Mouse (Mus musculus) ovary, postnatal 14 days (tissue): Measurements from ENCODE around the gene Tpi1.
"Not testable (repeated sequence)": the region's sequence is repeated elsewhere in the genome, so short reads cannot be mapped to it uniquely, and the experiment has no call there.

ENCODE experiments used
- DNase-seq: peaks from one replicate; pipeline ENCODE4 v3.0.0; 2022; ENCODE audit warnings: low spot score

Gene Tpi1

GRCm38 (mm10) chr6:124809052-124809774 lies 4.9 kb downstream of the Tpi1 start:
- DNase-seq, result peak; percentile 78

GRCm38 (mm10) chr6:124808358-124809012 lies 5.6 kb downstream of the Tpi1 start, which contains the start of gene Spsb2:
TSS of gene Spsb2 (plus strand) at chr6:124808661.
- peak; percentile 70 for DNase-seq

GRCm38 (mm10) chr6:124807986-124808357 lies 6.1 kb downstream of the Tpi1 start:
- no peak for DNase-seq

- DNase-seq, result no peak
Observed at GRCm38 (mm10) chr6:124807366-124807765, 6.7 kb downstream of the Tpi1 start.

- DNase-seq, result no peak
Observed at GRCm38 (mm10) chr6:124806446-124807140, 7.5 kb downstream of the Tpi1 start.

- peak; percentile 92 for DNase-seq
Observed at GRCm38 (mm10) chr6:124805341-124806321, 8.5 kb downstream of the Tpi1 start.

GRCm38 (mm10) chr6:124804341-124804740 lies 9.8 kb downstream of the Tpi1 start:
- no peak for DNase-seq

- DNase-seq, result not testable (repeated sequence)
Observed at GRCm38 (mm10) chr6:124803691-124804090, 10.4 kb downstream of the Tpi1 start.

GRCm38 (mm10) chr6:124803061-124803460 lies 11.0 kb downstream of the Tpi1 start:
- DNase-seq, result no peak

- DNase-seq, result not testable (repeated sequence)
Observed at GRCm38 (mm10) chr6:124802400-124802799, 11.7 kb downstream of the Tpi1 start.

GRCm38 (mm10) chr6:124796200-124796599 lies 17.9 kb downstream of the Tpi1 start:
- DNase-seq, result no peak

- no peak for DNase-seq
Observed at GRCm38 (mm10) chr6:124795781-124796180, 18.3 kb downstream of the Tpi1 start.

- no peak for DNase-seq
Observed at GRCm38 (mm10) chr6:124791911-124792310, 22.2 kb downstream of the Tpi1 start.

GRCm38 (mm10) chr6:124790121-124790520 lies 24.0 kb downstream of the Tpi1 start:
- DNase-seq, result no peak

GRCm38 (mm10) chr6:124789519-124789918 lies 24.6 kb downstream of the Tpi1 start:
- no peak for DNase-seq

- DNase-seq, result no peak
Observed at GRCm38 (mm10) chr6:124787722-124788121, 26.4 kb downstream of the Tpi1 start.

GRCm38 (mm10) chr6:124786756-124787420 lies 27.2 kb downstream of the Tpi1 start:
- DNase-seq, result no peak

- peak; percentile 25 for DNase-seq
Observed at GRCm38 (mm10) chr6:124782436-124782835, 31.7 kb downstream of the Tpi1 start.

- DNase-seq, result no peak
Observed at GRCm38 (mm10) chr6:124780917-124781316, 33.2 kb downstream of the Tpi1 start.

- DNase-seq, result no peak
Observed at GRCm38 (mm10) chr6:124779984-124780416, 34.1 kb downstream of the Tpi1 start.
